Mouse (Mus musculus) ES-Bruce4 (cell line): ENCODE measurements at regions not wholly inside any gene's neighbourhood (a gene's known extent, or its start where the extent isn't known, plus 50 kb on each side); places are given as distances from the start of the nearest gene placed in this dataset.

Experiments
- H3K27ac ChIP-seq: 2 replicates; pipeline ENCODE4 v1.5.1; 2012; ENCODE audit warnings: low read length, inconsistent platforms; ENCODE audit not compliant: insufficient read depth
- H3K27me3 ChIP-seq: 2 replicates; pipeline ENCODE4 v1.6.1; 2012; ENCODE audit warnings: mild to moderate bottlenecking, low read length, inconsistent platforms; ENCODE audit not compliant: control insufficient read depth, poor library complexity, insufficient read depth, severe bottlenecking
- H3K36me3 ChIP-seq: 2 replicates; pipeline ENCODE4 v1.6.1; 2012; ENCODE audit warnings: inconsistent platforms, mild to moderate bottlenecking, low read length, moderate library complexity; ENCODE audit not compliant: control insufficient read depth, poor library complexity, insufficient read depth, severe bottlenecking
- H3K4me1 ChIP-seq: one replicate; pipeline ENCODE4 v1.8.1; 2011; ENCODE audit warnings: low read length; ENCODE audit not compliant: control insufficient read depth, insufficient read depth
- H3K4me3 ChIP-seq: 2 replicates; pipeline ENCODE4 v1.5.1; 2011; ENCODE audit warnings: low read depth, mild to moderate bottlenecking, low read length
- H3K9ac ChIP-seq: 2 replicates; pipeline ENCODE4 v1.6.1; 2012; ENCODE audit warnings: low read depth, mild to moderate bottlenecking, inconsistent platforms; ENCODE audit not compliant: poor library complexity, severe bottlenecking
- H3K9me3 ChIP-seq: replicated peaks from 2 replicates; pipeline ENCODE4 v1.6.1; 2012; ENCODE audit warnings: mild to moderate bottlenecking, low read length, inconsistent platforms; ENCODE audit not compliant: control insufficient read depth, poor library complexity, insufficient read depth, severe bottlenecking
- CTCF ChIP-seq: IDR thresholded peaks from one replicate; pipeline ENCODE4 v1.8.1; 2011; ENCODE audit warnings: low read depth, low read length
- EP300 ChIP-seq: IDR thresholded peaks from 2 replicates; pipeline ENCODE4 v1.6.1; 2011; ENCODE audit warnings: low read depth, low read length; ENCODE audit not compliant: insufficient read depth
- POLR2A ChIP-seq: IDR thresholded peaks from one replicate; pipeline ENCODE4 v1.8.1; 2011; ENCODE audit warnings: low read length; ENCODE audit not compliant: insufficient read depth

DNA sequence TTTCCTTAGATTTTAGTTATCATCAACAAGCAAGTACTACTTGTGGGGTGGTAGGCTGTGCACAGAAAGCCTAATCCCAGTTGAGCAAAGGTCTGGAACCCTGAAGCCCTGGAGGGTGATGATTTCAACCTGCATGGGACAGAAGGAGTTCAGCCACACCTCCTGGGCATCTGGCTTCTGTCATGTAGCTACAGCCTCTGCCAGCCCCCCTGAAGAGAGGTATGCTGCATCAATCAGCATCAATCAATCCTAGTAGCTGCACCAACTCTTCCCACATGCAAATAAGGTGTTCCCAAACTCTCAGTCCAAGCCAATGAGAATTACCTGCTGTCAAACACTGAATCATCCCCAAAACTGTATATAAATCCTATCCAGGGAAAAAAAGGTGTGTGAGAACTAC, 779.8 kb downstream of the Tlr4 start:
- TF ChIP-seq CTCF, result no peak
- TF ChIP-seq POLR2A, result no peak
- no peak overlapping the region for H3K9ac ChIP-seq
- no peak overlapping the region for H3K4me3 ChIP-seq
- H3K27ac ChIP-seq, result no peak overlapping the region
- H3K27me3 ChIP-seq, result no peaks in the 10 kb centered on the region
- no peaks in the 10 kb centered on the region for H3K9me3 ChIP-seq
- H3K36me3 ChIP-seq, result no peaks in the 10 kb centered on the region
- H3K4me1 ChIP-seq, result no peaks in the 10 kb centered on the region

DNA sequence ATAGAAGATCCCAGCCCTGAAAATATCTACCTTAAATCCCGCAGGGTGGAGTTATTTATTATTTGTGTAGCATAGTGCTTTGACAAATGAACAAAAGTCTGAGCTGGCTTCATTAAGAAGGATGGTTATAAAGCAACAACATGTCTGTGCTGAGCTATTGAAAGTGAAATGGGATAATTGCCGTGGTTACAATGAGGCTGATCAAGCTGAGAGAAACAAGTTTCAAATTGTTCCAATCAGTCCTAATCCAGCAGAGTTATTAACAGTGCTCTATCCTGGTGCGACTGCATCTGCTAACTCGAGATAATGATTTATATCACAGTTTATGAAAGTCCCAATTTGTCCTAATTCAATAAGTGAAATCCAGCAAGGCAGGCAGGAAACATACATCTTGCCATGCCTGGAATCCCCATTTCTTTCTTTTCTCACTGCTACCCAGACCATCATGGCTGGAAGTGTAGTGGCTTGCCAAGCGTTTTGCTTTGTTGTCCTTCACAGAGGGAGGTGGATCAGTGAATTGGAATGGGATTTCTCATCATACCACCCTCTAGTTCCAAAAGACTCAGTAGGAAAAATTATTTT, 787.2 kb downstream of the Tlr4 start:
- no peak overlapping the region for H3K4me3 ChIP-seq
- no peaks in the 10 kb centered on the region for H3K27me3 ChIP-seq
- no peak overlapping the region for H3K27ac ChIP-seq
- H3K36me3 ChIP-seq, result no peaks in the 10 kb centered on the region
- no peaks in the 10 kb centered on the region for H3K4me1 ChIP-seq
- TF ChIP-seq POLR2A (no peak), EP300 (no peak), CTCF (no peak)
- H3K9me3 ChIP-seq, result no peaks in the 10 kb centered on the region
- H3K9ac ChIP-seq, result no peak overlapping the region

DNA sequence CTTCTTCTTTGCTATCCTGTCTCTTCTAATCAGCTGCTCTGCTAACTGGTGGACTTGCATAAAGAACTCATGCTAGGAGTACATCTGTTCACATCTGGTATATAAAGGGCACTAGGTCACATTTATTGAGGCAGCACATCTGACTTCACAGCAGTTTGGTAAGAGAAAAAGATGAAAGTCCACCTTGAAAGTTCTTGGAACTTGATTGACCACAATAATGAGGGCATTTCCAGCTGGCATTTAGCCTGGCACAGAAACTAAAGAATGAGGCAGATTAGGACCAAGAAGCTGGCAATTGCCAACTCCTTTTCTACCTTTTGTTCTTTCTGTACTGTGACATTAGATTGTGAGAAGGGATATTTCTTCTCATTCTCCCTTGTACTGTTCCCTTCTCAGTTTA, 799.3 kb downstream of the Tlr4 start:
- H3K4me1 ChIP-seq, result no peaks in the 10 kb centered on the region
- no peaks in the 10 kb centered on the region for H3K9me3 ChIP-seq
- TF ChIP-seq CTCF (no peak), POLR2A (no peak), EP300 (no peak)
- H3K4me3 ChIP-seq, result no peak overlapping the region
- H3K27me3 ChIP-seq, result no peaks in the 10 kb centered on the region
- no peak overlapping the region for H3K9ac ChIP-seq
- no peak overlapping the region for H3K27ac ChIP-seq
- no peaks in the 10 kb centered on the region for H3K36me3 ChIP-seq

DNA sequence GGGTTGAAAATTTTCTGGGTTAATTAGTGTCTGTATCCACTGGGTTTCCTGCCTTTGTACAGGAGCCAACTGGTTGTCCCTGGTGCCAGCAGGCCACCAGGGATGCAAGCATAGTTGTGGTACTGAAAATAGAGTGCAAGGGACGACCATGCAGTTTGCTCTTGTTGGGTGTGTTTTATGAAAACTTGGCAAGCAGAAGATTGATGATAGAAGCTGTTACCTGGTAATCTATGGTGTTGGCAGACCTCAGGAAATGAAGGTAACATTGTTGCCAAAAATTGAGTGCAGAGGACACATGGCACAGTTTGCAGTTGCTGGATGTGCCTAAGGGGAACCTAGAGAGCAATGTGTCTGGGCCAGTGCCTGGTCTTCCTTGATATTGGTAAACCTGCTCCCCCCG, 818.7 kb downstream of the Tlr4 start:
- Histone ChIP-seq H3K27ac (no peak overlapping the region), H3K36me3 (no peaks in the 10 kb centered on the region), H3K27me3 (no peaks in the 10 kb centered on the region), H3K4me3 (no peak overlapping the region), H3K9me3 (no peaks in the 10 kb centered on the region), H3K9ac (no peak overlapping the region), H3K4me1 (no peaks in the 10 kb centered on the region)
- TF ChIP-seq EP300, result no peak
- TF ChIP-seq POLR2A, result no peak
- TF ChIP-seq CTCF, result no peak

DNA sequence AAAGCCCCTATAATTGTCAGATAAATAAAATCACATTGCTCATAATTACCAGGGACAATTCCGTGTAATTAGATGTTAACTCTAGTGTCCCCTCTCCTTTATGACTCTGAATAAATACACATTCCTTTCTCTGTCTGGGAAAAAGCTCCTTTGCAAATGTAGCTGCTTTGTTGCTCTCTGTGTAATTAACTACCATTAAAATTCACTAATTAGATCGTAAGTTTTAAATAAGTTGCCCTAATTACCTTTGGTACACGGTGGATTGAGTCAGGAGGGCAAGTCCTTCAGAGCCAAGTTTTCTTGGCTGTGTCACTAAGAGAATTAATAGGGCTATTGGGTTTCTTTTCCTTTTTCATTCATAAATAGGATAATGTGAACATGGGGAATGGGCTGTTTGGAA, 834.7 kb downstream of the Tlr4 start:
- Histone ChIP-seq H3K9me3 (no peaks in the 10 kb centered on the region), H3K36me3 (no peaks in the 10 kb centered on the region), H3K4me1 (no peaks in the 10 kb centered on the region), H3K4me3 (no peak overlapping the region), H3K9ac (no peak overlapping the region), H3K27me3 (no peaks in the 10 kb centered on the region), H3K27ac (no peak overlapping the region)
- TF ChIP-seq POLR2A, result no peak
- no peak for TF ChIP-seq EP300
- TF ChIP-seq CTCF, result no peak

DNA sequence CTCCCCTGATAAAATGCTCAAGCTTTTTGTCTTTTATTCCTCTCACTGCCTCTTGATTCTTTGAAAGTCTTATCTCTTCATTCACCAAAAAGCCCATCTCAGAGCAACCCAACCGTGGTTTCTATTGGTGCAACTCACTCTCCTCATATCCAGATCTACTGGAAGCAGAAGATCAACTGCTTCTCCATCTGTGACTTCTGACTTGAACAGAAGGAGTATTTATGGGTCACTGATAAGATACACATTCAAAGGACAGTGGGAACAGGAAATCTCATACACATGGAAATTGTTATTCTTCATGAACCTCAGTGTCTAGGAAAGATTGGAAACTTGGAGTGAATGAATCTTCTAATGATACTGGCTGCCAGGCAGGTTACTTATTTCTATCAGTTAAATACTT, 846.6 kb downstream of the Tlr4 start:
- Histone ChIP-seq H3K9ac (no peak overlapping the region), H3K4me3 (no peak overlapping the region), H3K27me3 (no peaks in the 10 kb centered on the region), H3K27ac (no peak overlapping the region), H3K36me3 (no peaks in the 10 kb centered on the region), H3K9me3 (no peaks in the 10 kb centered on the region), H3K4me1 (no peaks in the 10 kb centered on the region)
- TF ChIP-seq POLR2A, result no peak
